8 mouse cellular contexts compared by ENCODE assay signal in the genomic region with DNA sequence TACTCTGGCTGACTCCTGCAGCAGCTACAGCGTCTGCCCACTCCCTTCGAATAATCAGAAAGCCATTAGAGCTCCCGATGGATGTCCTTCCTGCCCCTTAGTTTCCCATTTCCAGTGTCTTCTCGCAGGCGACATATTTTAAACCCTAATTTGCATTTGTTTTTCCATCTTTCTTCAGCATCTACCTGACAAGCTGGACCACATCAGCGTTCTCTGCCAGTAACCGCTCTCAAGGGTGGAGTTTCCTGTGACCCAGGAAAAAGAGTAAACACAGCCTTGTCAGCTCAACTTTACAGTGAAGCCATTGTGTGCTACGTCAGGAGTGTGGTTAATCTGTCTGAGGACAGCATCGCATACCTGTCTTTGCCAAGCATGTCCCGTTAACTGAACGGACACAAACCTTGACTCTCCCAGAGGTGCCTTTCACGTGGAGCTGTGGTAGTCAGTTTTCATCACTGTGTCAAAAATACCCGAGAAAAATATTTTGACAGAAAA. TPM values are rescaled to one million over a fixed set of nuclear protein-coding genes. Genes with fewer than 3 reads are reported as not detected.
DNase-seq lines count a peak whose midpoint lies in the region; ATAC-seq and TF ChIP-seq lines count a peak whose summit lies in the region.

No protein-coding gene starts in this region.

- peak; percentile 59 to 73 for DNase-seq in spleen, adult 2 months (ENCODE audit: low read depth in 1 of 2, low spot score in 2 of 2)
- no peak for DNase-seq in spleen, postnatal 14 days (ENCODE audit: low spot score in 2 of 2)
- DNase-seq in induced T-regulatory cell, adult 2 months (ENCODE audit: low read depth) = peak; percentile 93
- DNase-seq in lung, postnatal 25 days (ENCODE audit: low spot score) = peak; percentile 72
- DNase-seq in yolk sac, embryonic 10.5 days (ENCODE audit: low spot score) = peak; percentile 7
- no peak for DNase-seq in adrenal gland, postnatal 25 days
- no peak for DNase-seq in ovary, postnatal 36 days (ENCODE audit: low spot score)

- H3K4me3 ChIP-seq in spleen, adult 2 months (ENCODE audit: extremely low read depth, insufficient read depth, insufficient read length) = peak overlapping the region; percentile 14; the same call in 1 of the 2 replicates

- TF ChIP-seq CTCF in spleen, adult 2 months (IDR thresholded peaks at IDR 0.05; ENCODE audit: extremely low read depth, insufficient read depth, insufficient read length, insufficient replicate concordance) = no peak

- no peak; the same call in 1 of the 2 replicates for TF ChIP-seq POLR2A in spleen, adult 2 months (IDR thresholded peaks at IDR 0.05; ENCODE audit: low read depth, low read length)

- WGBS in spleen, adult 2 months = 28% methylated on average over 13 of the region's 13 CpGs

- H3K4me1 ChIP-seq in spleen, adult 2 months (ENCODE audit: control insufficient read depth, insufficient read depth, insufficient read length) = peaks cover 17% of the 10 kb centered on the region

- peak overlapping the region; percentile 87 for H3K27ac ChIP-seq in spleen, adult 2 months (ENCODE audit: insufficient read depth, low read length)

- no peaks in the 10 kb centered on the region for H3K36me3 ChIP-seq in spleen, adult 2 months (ENCODE audit: control insufficient read depth, insufficient read depth, low read length)

- no peaks in the 10 kb centered on the region for H3K27me3 ChIP-seq in spleen, adult 2 months (ENCODE audit: control insufficient read depth, insufficient read depth, low read length)

- ATAC-seq in frontal cortex, adult (ENCODE audit: low TSS enrichment) = no peak

RNA-seq across cellular contexts. Expression of gene S1pr1, which starts 41.2 kb away (rescaled TPM):
- 138 and 187 TPM in 2 replicates for polyA plus RNA-seq in spleen, adult 2 months (2012; rRNA removed)
- total RNA-seq in adrenal gland, postnatal 25 days (2021) = 15.0 and 16.0 TPM in 2 replicates

Comparison
In these comparisons a context has a peak if more than half of its experiments do, and no peak if none do; other contexts are left out.
1. DNase-seq: peak in spleen, adult 2 months (2 of 2), induced T-regulatory cell, adult 2 months (single experiment), lung, postnatal 25 days (single experiment) and yolk sac, embryonic 10.5 days (single experiment); none in spleen, postnatal 14 days (0 of 2), adrenal gland, postnatal 25 days (single experiment) and ovary, postnatal 36 days (single experiment).